Mouse (Mus musculus) heart, embryonic 10.5 days (tissue): ENCODE results near the gene Mon2. TPM values are rescaled to one million over a fixed set of nuclear protein-coding genes. Genes with fewer than 3 reads are reported as not detected.

Experiments used
- DNase-seq: peaks from one replicate; pipeline ENCODE4 v3.0.0-alpha.2; 2017; ENCODE audit warnings: low spot score
- H3K27ac ChIP-seq: fragments of 300-500 bp; sonication (generic); 2 replicates; pipeline ENCODE4 v1.5.1; 2016; ENCODE audit warnings: mild to moderate bottlenecking
- H3K27me3 ChIP-seq: fragments of 300-500 bp; sonication (generic); 2 replicates; pipeline ENCODE4 v1.6.1; 2016; ENCODE audit warnings: mild to moderate bottlenecking; ENCODE audit not compliant: poor library complexity, insufficient read depth, severe bottlenecking
- H3K36me3 ChIP-seq: fragments of 300-500 bp; sonication (generic); 2 replicates; pipeline ENCODE4 v1.6.1; 2016; ENCODE audit warnings: mild to moderate bottlenecking, moderate library complexity
- H3K4me1 ChIP-seq: fragments of 300-500 bp; sonication (generic); 2 replicates; pipeline ENCODE4 v1.6.1; 2016; ENCODE audit warnings: mild to moderate bottlenecking
- H3K4me3 ChIP-seq: fragments of 300-500 bp; sonication (generic); 2 replicates; pipeline ENCODE4 v1.5.1; 2016; ENCODE audit warnings: mild to moderate bottlenecking, moderate library complexity
- H3K9me3 ChIP-seq: fragments of 300-500 bp; sonication (generic); 2 replicates; pipeline ENCODE4 v1.6.1; 2016; ENCODE audit warnings: mild to moderate bottlenecking, moderate library complexity
- WGBS: fragments of 180-500 bp; shearing (Covaris S2); methylation state at CpG from one replicate; pipeline ENCODE4 v1.1.7; 2016; 5-methylcytosine and 5-hydroxymethylcytosine counted together
- polyA plus RNA-seq: library from polyadenylated mRNA; unstranded; fragments of >200 nt; fragmentation: Nextera tagmentation; extraction: Ambion mirVana; gene quantifications from 2 replicates; pipeline ENCODE4 v1.2.1, GENCODE M21; 2016

Mon2 gene
- polyA plus RNA-seq, 1 experiment from 2014 or later, result 19.7 TPM

DNA sequence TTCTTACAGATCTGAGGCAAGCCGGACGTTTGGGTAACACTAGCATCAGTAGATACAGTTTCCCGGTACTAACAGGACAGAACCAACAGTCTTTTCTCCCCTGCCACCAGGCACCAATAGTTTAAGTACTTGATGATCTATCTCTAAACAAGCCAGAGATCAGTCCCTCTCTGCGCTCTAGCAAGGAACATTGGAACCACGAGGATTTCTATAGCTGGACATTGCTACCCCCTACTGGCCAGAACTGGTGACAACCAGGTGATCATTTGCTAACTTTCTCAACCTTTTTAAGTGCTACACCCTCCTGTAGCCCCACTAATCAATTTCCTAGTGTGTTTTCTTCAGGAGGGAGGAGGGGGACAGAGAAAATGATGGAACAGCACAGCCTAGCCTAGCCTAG, 15.4 kb upstream of the Mon2 start:
- Histone ChIP-seq H3K4me1 (no peaks in the 10 kb centered on the region), H3K27me3 (no peaks in the 10 kb centered on the region), H3K9me3 (no peaks in the 10 kb centered on the region), H3K27ac (no peak overlapping the region), H3K4me3 (no peak overlapping the region), H3K36me3 (no peaks in the 10 kb centered on the region)
- WGBS, result 32% methylated on average over 5 of the region's 5 CpGs
- DNase-seq, result peak; percentile 80

GRCm38 (mm10) chr10:123089425-123089930, 13.2 kb upstream of the Mon2 start:
- 72% methylated on average over 12 of the region's 12 CpGs for WGBS
- H3K27ac ChIP-seq, result no peak overlapping the region
- no peaks in the 10 kb centered on the region for H3K27me3 ChIP-seq
- no peak overlapping the region for H3K4me3 ChIP-seq
- no peak for DNase-seq
- no peaks in the 10 kb centered on the region for H3K36me3 ChIP-seq
- H3K9me3 ChIP-seq, result no peaks in the 10 kb centered on the region
- no peaks in the 10 kb centered on the region for H3K4me1 ChIP-seq

DNA sequence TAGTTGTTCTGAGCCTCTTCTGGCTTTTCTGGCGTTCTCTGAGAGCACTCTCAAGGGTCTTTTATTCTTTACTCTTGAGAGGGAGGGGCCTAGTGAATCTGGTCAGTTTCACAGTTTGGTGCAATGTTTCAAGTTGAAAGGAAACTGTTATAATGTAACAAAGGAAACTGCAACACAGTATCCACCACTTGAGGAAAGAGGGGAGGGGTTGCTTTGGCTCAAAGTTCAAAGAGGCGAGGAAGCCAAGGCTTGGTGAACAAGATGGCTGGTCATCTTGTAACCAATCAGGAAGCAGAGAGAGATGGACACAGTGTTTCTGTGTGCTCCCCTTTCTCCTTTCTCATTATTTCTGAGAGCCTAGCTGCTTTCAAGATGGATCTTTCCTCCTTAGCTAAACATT, 10.5 kb upstream of the Mon2 start:
- no peaks in the 10 kb centered on the region for H3K27me3 ChIP-seq
- WGBS, result 81% methylated on average over 2 of the region's 2 CpGs
- H3K4me1 ChIP-seq, result no peaks in the 10 kb centered on the region
- no peak overlapping the region for H3K4me3 ChIP-seq
- no peaks in the 10 kb centered on the region for H3K36me3 ChIP-seq
- no peaks in the 10 kb centered on the region for H3K9me3 ChIP-seq
- DNase-seq, result no peak
- H3K27ac ChIP-seq, result no peak overlapping the region

DNA sequence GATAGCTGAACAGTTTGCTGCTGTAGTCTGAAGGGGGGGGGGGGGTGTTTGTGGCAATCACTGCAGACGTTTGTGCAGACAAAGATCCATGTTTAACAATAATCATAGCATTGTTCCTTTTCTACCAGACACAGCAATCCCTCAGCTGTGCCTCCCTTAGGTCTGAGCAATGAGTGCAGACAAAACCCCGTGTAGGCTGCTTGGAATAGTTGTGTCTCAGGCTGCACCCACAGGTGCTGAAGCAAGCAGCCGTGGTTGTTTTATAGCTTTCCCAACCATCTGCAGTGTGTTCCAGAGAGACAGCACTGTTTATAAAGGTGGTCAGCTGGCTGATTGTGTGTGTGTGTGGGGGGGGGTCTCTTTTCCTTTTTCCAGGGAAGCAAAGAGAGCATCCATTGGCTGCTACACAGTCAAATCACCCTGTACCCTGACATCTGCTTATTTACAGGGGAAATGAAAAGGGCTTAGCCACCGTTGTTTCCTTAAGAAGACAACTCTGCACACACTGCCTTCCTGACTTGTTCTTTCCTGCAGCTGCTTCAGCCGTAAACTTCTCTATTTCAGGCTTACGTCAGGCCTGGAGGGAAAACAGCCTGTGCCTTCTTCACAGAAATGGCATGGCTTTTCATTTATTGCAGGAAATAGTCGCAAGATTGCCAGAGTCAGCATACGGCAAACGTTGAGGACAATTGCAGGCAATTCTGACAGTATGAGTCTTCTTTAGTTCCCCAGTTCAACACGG, 8.8 kb upstream of the Mon2 start:
- Histone ChIP-seq H3K4me1 (no peaks in the 10 kb centered on the region), H3K27me3 (no peaks in the 10 kb centered on the region), H3K9me3 (no peaks in the 10 kb centered on the region), H3K36me3 (no peaks in the 10 kb centered on the region), H3K4me3 (no peak overlapping the region), H3K27ac (no peak overlapping the region)
- no peak for DNase-seq
- WGBS, result 66% methylated on average over 10 of the region's 10 CpGs

GRCm38 (mm10) chr10:123084307-123084706, 8.0 kb upstream of the Mon2 start:
- Histone ChIP-seq H3K36me3 (no peaks in the 10 kb centered on the region), H3K4me1 (no peaks in the 10 kb centered on the region), H3K27ac (no peak overlapping the region), H3K4me3 (no peak overlapping the region), H3K27me3 (no peaks in the 10 kb centered on the region), H3K9me3 (no peaks in the 10 kb centered on the region)
- 67% methylated on average over 9 of the region's 9 CpGs for WGBS
- no peak for DNase-seq

GRCm38 (mm10) chr10:123075751-123076242, 508 bp downstream of the Mon2 start:
- H3K9me3 ChIP-seq, result no peaks in the 10 kb centered on the region
- peak overlapping the region; percentile 99 for H3K4me3 ChIP-seq
- peak overlapping the region; percentile 94 for H3K27ac ChIP-seq
- DNase-seq, result peak; percentile 76
- H3K27me3 ChIP-seq, result no peaks in the 10 kb centered on the region
- peaks cover 9% of the 10 kb centered on the region; the same call in 1 of the 2 replicates for H3K36me3 ChIP-seq
- H3K4me1 ChIP-seq, result peaks cover 21% of the 10 kb centered on the region
- under 1% methylated on average over 48 of the region's 48 CpGs for WGBS

- WGBS, result 38% methylated on average over 2 of the region's 2 CpGs
- Histone ChIP-seq H3K4me1 (peaks cover 21% of the 10 kb centered on the region), H3K9me3 (0 out of 2 replicates have a peak, but pooled peaks cover 3% of the 10 kb centered on the region), H3K27me3 (no peaks in the 10 kb centered on the region), H3K27ac (peak overlapping the region; percentile 31; the same call in 1 of the 2 replicates), H3K36me3 (peaks cover 25% of the 10 kb centered on the region), H3K4me3 (no peak overlapping the region)
- DNase-seq, result peak; percentile 80
Measured at GRCm38 (mm10) chr10:123071997-123072396, 4.3 kb downstream of the Mon2 start.

GRCm38 (mm10) chr10:123063021-123063420, 13.3 kb downstream of the Mon2 start:
- Histone ChIP-seq H3K27ac (no peak overlapping the region), H3K27me3 (no peaks in the 10 kb centered on the region), H3K36me3 (peaks cover 8% of the 10 kb centered on the region), H3K9me3 (no peaks in the 10 kb centered on the region), H3K4me3 (no peak overlapping the region), H3K4me1 (peaks cover 18% of the 10 kb centered on the region; the same call in 1 of the 2 replicates)
- 84% methylated on average over 2 of the region's 2 CpGs for WGBS
- DNase-seq, result peak; percentile 71

- WGBS, result 73% methylated on average over 6 of the region's 6 CpGs
- Histone ChIP-seq H3K27me3 (no peaks in the 10 kb centered on the region), H3K4me1 (peaks cover 23% of the 10 kb centered on the region; the same call in 1 of the 2 replicates), H3K36me3 (peaks cover 8% of the 10 kb centered on the region), H3K9me3 (no peaks in the 10 kb centered on the region), H3K4me3 (no peak overlapping the region), H3K27ac (no peak overlapping the region)
- DNase-seq, result no peak
Measured at GRCm38 (mm10) chr10:123060831-123061230, 15.5 kb downstream of the Mon2 start.

- Histone ChIP-seq H3K36me3 (peaks cover 8% of the 10 kb centered on the region), H3K4me3 (no peak overlapping the region), H3K27ac (no peak overlapping the region), H3K9me3 (no peaks in the 10 kb centered on the region), H3K27me3 (no peaks in the 10 kb centered on the region), H3K4me1 (peaks cover 35% of the 10 kb centered on the region; the same call in 1 of the 2 replicates)
- no peak for DNase-seq
- whole genome bisulfite sequencing, result 80% methylated on average over 1 of the region's 1 CpGs
Measured at GRCm38 (mm10) chr10:123057082-123057481, 19.2 kb downstream of the Mon2 start.

DNA sequence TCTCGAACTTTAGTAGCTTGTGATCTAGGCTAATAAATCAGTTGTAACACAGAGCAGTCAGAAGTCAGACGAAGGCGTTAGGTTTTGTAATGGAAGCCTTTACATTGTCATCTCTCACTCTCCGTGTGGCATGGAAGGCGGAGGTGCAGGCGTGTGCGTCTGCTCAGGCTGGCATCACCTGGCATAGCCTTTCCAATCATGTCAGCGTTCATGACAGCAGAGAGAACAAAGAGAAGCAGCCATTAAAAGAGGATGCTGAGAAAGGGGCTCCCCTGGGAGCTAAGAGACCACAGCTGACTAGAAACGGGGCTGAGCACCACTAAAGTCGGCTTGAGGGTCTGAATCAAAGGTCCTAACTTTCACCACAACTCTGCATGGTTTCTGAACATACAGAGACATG, 19.8 kb downstream of the Mon2 start:
- Histone ChIP-seq H3K4me3 (no peak overlapping the region), H3K27ac (no peak overlapping the region; the same call in 1 of the 2 replicates), H3K4me1 (peaks cover 34% of the 10 kb centered on the region; the same call in 1 of the 2 replicates), H3K9me3 (no peaks in the 10 kb centered on the region), H3K36me3 (peaks cover 8% of the 10 kb centered on the region), H3K27me3 (no peaks in the 10 kb centered on the region)
- no peak for DNase-seq
- 90% methylated on average over 10 of the region's 10 CpGs for WGBS

DNA sequence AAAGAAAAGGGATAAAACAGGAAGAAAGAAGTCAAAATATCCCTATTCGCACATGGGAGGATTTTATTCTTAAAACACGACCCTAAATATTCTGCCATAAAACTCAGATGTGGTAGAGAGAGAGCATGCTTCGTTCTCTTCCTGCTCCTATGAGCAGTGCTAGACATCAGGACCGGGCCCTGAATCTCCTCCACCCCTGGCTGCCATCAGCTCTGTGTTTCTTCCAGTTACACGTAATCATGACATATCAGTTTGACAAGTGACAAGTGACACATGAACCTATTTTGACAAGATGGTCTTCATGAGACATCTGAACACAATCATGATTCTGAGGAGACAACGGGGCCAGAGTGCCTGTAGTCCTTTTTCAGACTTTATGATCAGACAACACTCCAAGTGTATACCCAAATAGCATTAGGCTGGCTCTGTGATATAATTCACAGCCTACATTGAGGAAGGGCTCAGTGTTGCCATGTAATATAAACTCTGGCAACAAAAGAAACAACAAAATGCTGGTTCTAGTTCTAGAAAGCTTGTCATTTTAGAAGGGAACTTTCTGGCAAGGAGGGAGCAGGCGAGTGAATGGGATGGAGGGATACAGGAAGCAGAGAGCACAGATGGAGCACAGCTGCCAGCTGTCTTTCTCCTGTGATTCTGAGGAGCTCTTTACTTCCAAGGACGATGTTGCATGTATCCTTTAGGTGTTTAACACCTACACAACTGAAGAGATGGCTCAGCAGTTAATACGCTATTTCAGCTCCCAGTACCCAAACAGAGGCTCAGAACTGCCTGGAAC, 20.9 kb downstream of the Mon2 start:
- 62% methylated on average over 9 of the region's 9 CpGs for WGBS
- peak; percentile 66 for DNase-seq
- H3K27ac ChIP-seq, result 0 out of 2 replicates have a peak overlapping the region, but pooled peaks have one; percentile 2

DNA sequence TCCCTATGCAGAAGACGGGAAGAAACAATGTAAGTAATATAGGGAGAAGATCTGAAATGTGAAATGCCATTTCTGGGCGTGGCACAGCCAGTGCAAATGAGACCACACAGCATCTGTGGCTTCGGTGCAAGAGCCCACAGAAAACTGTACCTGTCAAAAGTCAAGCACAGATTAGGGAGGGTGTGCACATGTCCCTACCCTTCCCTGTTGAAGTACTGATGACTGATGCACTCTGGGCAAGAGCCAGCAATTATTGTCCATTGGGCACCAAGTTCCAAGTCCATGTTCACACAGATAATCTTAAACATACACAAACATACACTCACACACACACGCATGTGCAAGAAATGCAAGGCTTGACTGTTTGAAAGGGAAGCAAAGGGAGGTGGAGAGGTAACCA, 22.7 kb downstream of the Mon2 start:
- H3K4me3 ChIP-seq, result no peak overlapping the region
- peaks cover 26% of the 10 kb centered on the region; the same call in 1 of the 2 replicates for H3K4me1 ChIP-seq
- DNase-seq, result peak; percentile 70
- H3K27ac ChIP-seq, result no peak overlapping the region
- WGBS, result 83% methylated on average over 4 of the region's 4 CpGs
- H3K27me3 ChIP-seq, result no peaks in the 10 kb centered on the region
- no peaks in the 10 kb centered on the region for H3K9me3 ChIP-seq
- H3K36me3 ChIP-seq, result peaks cover 26% of the 10 kb centered on the region

More for the DNA sequence above, 20.9 kb downstream of the Mon2 start:
- no peaks in the 10 kb centered on the region for H3K9me3 ChIP-seq
- no peaks in the 10 kb centered on the region for H3K27me3 ChIP-seq
- H3K36me3 ChIP-seq, result peaks cover 17% of the 10 kb centered on the region
- no peak overlapping the region for H3K4me3 ChIP-seq
- H3K4me1 ChIP-seq, result peaks cover 26% of the 10 kb centered on the region; the same call in 1 of the 2 replicates
